Mouse (Mus musculus) brain, embryonic 14.5 days (tissue): ENCODE measurements around the gene Tomm40l.

Experiments
- CTCF ChIP-seq: fragments of 200-500 bp; IDR thresholded peaks from 2 replicates; pipeline ENCODE4 v1.5.1; 2012; ENCODE audit warnings: inconsistent platforms, mild to moderate bottlenecking, moderate library complexity, borderline replicate concordance; ENCODE audit not compliant: insufficient read depth, insufficient read length; ENCODE audit errors: extremely low read depth
- POLR2A ChIP-seq: fragments of 200-500 bp; IDR thresholded peaks from 2 replicates; pipeline ENCODE4 v1.6.1; 2012; ENCODE audit warnings: mild to moderate bottlenecking, inconsistent platforms, borderline replicate concordance; ENCODE audit not compliant: poor library complexity, insufficient read depth, insufficient read length, severe bottlenecking; ENCODE audit errors: extremely low read depth

DNA sequence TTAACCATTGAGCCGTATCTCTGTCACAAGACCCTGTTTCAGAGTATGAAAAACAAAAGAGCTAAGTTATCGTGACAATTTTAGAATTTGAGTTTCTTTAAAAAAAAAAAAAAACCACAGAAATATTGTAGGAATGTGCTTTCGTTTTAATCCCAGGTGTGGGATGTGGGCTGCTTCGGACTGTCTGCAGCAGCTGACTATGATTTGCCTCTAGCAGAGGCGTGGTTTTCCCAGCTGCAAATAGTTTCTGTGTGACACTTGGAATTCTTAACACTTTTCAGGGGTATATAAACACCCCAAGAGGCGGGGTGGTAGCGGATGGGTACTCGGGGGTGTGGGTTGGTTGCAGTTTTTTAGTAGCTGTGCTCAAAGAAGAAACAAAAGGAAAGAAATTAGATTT, 23.0 kb upstream of the Tomm40l start:
- TF ChIP-seq POLR2A (no peak), CTCF (no peak)
